Mouse (Mus musculus) liver, embryonic 15.5 days (tissue): ENCODE results near the gene Nprl3. TPM values are rescaled to one million over a fixed set of nuclear protein-coding genes. Genes with fewer than 3 reads are reported as not detected.
A peak's percentile ranks its signal among the peaks of the same experiment; 100 is the strongest.
"Not testable (repeated sequence)": the region's sequence is repeated elsewhere in the genome, so short reads cannot be mapped to it uniquely, and the experiment has no call there.

Experiments used
- ATAC-seq: fragments of 200-750 bp; cut with Nextera tagmentation; 2 replicates; pipeline ENCODE4 v1.8.0; 2017; ENCODE audit warnings: moderate number of reproducible peaks, mild to moderate bottlenecking, moderate library complexity; ENCODE audit not compliant: insufficient read depth
- H3K27ac ChIP-seq: fragments of 300-500 bp; sonication (generic); replicated peaks from 2 replicates; pipeline ENCODE4 v1.5.1; 2015; ENCODE audit warnings: mild to moderate bottlenecking, inconsistent platforms
- H3K27me3 ChIP-seq: fragments of 300-500 bp; sonication (generic); 2 replicates; pipeline ENCODE4 v1.6.1; 2015; ENCODE audit warnings: mild to moderate bottlenecking, inconsistent platforms
- H3K36me3 ChIP-seq: fragments of 300-500 bp; sonication (generic); replicated peaks from 2 replicates; pipeline ENCODE4 v1.6.1; 2015; ENCODE audit warnings: moderate library complexity, mild to moderate bottlenecking, inconsistent platforms
- H3K4me1 ChIP-seq: fragments of 300-500 bp; sonication (generic); replicated peaks from 2 replicates; pipeline ENCODE4 v1.6.1; 2015; ENCODE audit warnings: inconsistent platforms
- H3K4me2 ChIP-seq: fragments of 300-500 bp; sonication (generic); 2 replicates; pipeline ENCODE4 v1.6.1; 2015; ENCODE audit warnings: moderate library complexity, mild to moderate bottlenecking, inconsistent platforms
- H3K4me3 ChIP-seq: fragments of 300-500 bp; sonication (generic); replicated peaks from 2 replicates; pipeline ENCODE4 v1.5.1; 2015; ENCODE audit warnings: mild to moderate bottlenecking, inconsistent platforms
- H3K9ac ChIP-seq: fragments of 300-500 bp; sonication (generic); 2 replicates; pipeline ENCODE4 v1.6.1; 2015; ENCODE audit warnings: moderate library complexity, mild to moderate bottlenecking, inconsistent platforms
- H3K9me3 ChIP-seq: fragments of 300-500 bp; sonication (generic); replicated peaks from 2 replicates; pipeline ENCODE4 v1.6.1; 2016; ENCODE audit warnings: inconsistent platforms
- WGBS: fragments of 180-500 bp; shearing (Covaris S2); methylation state at CpG from one replicate; pipeline ENCODE4 v1.1.7; 2015; ENCODE audit warnings: mixed read lengths; ENCODE audit not compliant: insufficient replicate concordance; 5-methylcytosine and 5-hydroxymethylcytosine counted together
- polyA plus RNA-seq: library from polyadenylated mRNA; unstranded; fragments of >200 nt; fragmentation: Nextera tagmentation; extraction: Ambion mirVana; gene quantifications from 2 replicates; pipeline ENCODE4 v1.2.1, GENCODE M21; 2015

The Nprl3 gene
- polyA plus RNA-seq, 1 experiment from 2014 or later: 28.1 TPM

DNA sequence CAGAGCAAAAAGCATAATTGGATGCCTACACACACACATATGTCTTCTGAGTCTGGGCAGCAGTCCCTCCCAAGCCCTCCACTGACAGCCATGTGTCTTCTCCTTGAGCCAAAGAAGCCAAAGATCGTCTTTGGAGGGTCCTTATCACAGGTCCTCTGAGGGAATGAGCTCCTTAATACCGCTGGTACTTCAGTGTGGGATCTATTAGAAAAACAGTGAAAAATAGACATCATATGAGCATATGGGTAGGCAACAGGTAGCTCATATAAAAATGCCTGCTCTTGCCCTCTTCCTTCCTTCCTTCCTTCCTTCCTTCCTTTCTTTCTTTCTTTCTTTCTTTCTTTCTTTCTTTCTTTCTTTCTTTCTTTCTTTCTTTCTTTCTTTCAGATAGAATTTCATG, 17.1 kb upstream of the Nprl3 start:
- peak overlapping the region; percentile 51 for H3K4me3 ChIP-seq
- H3K4me2 ChIP-seq: peak overlapping the region; percentile 30
- H3K27me3 ChIP-seq, H3K9me3 ChIP-seq: not testable (repeated sequence)
- peaks cover 46% of the 10 kb centered on the region for H3K4me1 ChIP-seq
- peak overlapping the region; percentile 54 for H3K9ac ChIP-seq
- peak overlapping the region; percentile 92 for H3K27ac ChIP-seq
- 0 out of 2 replicates have a peak, but pooled peaks cover 11% of the 10 kb centered on the region for H3K36me3 ChIP-seq
- peak; percentile 19 for ATAC-seq
- WGBS: 12% methylated on average over 2 of the region's 2 CpGs

DNA sequence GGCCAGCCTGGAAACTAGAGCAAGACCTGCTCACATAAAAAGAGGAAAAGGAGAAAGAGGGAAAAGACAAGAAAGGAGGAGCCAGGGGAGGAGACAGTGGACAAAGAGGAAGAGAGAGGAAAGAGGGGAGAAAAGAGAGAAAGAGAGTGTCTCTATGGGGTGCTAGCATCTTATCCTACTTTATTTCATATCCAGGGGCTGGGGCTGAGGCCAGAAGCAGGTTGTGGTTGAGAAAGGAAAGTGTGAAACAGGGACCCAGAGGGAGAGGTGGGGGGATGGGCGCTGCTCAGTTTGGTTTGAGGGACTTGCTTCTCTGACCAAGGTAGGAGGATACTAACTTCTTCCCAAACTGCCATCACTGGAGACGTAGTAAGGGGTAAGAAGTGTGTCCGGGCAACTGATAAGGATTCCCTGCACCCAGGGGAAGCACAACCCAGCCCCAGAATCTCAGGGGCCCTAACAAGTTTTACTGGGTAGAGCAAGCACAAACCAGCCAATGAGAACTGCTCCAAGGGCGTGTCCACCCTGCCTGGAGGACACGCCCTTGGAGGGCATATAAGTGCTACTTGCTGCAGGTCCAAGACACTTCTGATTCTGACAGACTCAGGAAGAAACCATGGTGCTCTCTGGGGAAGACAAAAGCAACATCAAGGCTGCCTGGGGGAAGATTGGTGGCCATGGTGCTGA, 15.7 kb upstream of the Nprl3 start, which contains the start of gene Hba-a1:
Gene Hba-a1, plus strand, starts transcription at position 421 of the 687 bp plus-strand sequence.
- 22% methylated on average over 1 of the region's 5 CpGs for WGBS

DNA sequence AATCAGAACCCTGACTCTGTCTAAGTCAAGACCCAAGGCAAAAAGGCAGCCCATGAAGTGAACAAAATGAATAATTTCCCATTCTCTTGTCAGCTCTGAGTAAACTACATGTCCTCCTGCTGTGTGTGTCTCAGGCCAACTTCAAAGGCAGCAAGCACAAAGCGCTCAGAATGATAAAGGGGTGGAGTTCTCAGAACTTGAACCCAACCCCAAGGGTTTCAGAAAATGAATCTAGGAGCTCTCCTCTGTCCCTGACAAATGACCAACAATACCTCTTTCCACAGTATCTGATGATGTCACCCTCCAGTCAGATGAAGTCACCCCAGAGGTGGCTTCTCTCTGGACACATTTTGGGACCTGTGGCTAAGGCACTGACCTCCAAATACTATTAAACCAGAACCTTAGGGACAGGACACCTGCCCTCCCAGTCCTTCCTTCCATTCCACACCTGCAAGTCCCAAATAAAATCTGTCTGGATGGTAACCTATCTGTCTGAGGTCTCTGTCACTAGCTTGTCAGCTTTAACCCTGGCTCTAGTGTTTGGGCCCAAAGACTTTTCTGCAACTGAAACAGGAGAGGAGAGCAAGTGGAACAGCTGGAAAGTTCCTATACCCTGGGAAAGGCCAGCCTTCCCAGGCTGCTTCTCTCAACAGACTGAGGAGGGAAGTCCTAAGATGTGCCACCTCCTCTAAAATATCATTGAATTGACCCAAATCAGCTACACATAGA, 14.1 kb upstream of the Nprl3 start:
- Histone ChIP-seq H3K4me3 (peak overlapping the region; percentile 1; the same call in 1 of the 2 replicates), H3K9me3 (no peaks in the 10 kb centered on the region)

More for the DNA sequence above, 15.7 kb upstream of the Nprl3 start, which contains the start of gene Hba-a1:
- Histone ChIP-seq H3K9ac (peak within 1 kb of the TSS; percentile 72), H3K27me3 (peaks cover 14% of the 10 kb centered on the region), H3K4me1 (peaks cover 45% of the 10 kb centered on the region), H3K4me2 (peak within 1 kb of the TSS; percentile 68), H3K27ac (peak within 1 kb of the TSS; percentile 98), H3K4me3 (peak within 1 kb of the TSS; percentile 51)
- H3K9me3 ChIP-seq, H3K36me3 ChIP-seq: not testable (repeated sequence)
- peak; percentile 65 for ATAC-seq

DNA sequence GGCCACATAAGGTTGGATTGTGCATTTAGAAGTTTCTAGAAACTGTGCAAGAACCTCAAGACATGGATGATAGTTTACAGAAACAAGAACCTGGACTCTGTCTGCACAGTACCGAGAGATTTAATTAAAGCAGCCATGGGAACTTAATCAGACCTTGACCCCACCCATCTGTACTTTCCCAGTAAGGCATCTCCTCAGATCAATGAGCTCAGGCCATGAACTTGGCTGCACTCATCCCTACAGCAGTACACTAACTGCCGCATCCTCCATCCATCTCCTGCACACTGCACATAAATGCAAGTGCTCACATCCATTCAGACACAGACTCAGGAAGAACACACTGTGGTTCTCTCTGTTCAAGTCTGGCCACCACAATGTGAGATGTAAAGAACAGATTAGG, 13.1 kb upstream of the Nprl3 start:
- 41% methylated on average over 2 of the region's 2 CpGs for WGBS
- Histone ChIP-seq H3K36me3 (no peaks in the 10 kb centered on the region), H3K27ac (peak overlapping the region; percentile 98), H3K4me1 (peaks cover 60% of the 10 kb centered on the region), H3K4me3 (peak overlapping the region; percentile 1; the same call in 1 of the 2 replicates), H3K9me3 (no peaks in the 10 kb centered on the region), H3K9ac (peak overlapping the region; percentile 72; the same call in 1 of the 2 replicates), H3K27me3 (peaks cover 35% of the 10 kb centered on the region), H3K4me2 (peak overlapping the region; percentile 68)
- no peak for ATAC-seq

More for the DNA sequence above, 14.1 kb upstream of the Nprl3 start:
- Histone ChIP-seq H3K27ac (peak overlapping the region; percentile 98), H3K4me1 (peaks cover 51% of the 10 kb centered on the region), H3K4me2 (peak overlapping the region; percentile 68), H3K9ac (peak overlapping the region; percentile 72), H3K27me3 (peaks cover 31% of the 10 kb centered on the region), H3K36me3 (no peaks in the 10 kb centered on the region)
- ATAC-seq: no peak
- 20% methylated on average over 1 of the region's 1 CpGs for WGBS

DNA sequence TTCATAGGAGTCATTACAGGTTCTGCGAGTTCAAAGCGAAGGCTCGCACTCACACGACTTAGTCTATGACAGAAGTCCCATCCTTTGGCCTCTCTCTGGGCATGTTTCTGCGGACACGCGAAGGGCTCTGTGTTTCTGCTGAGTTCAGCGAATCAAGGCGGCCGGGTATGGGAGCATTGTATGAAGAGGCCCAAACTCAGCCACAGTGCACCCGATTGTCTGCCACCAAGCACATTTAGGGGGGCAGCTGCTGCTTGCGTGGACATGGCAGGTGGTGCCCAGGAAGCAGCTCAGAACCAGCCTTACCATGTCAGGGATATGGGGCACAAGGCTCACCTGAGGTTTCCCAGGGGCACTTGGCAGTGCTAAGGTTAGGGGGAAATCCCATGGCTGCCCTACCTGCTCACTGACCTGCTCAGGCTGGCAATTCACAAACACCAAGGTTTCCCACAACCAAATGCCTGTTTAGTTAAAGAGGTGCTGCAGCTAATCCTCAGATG, 11.0 kb upstream of the Nprl3 start:
- Histone ChIP-seq H3K36me3 (no peaks in the 10 kb centered on the region), H3K9ac (0 out of 2 replicates have a peak overlapping the region, but pooled peaks have one; percentile 25), H3K4me3 (no peak overlapping the region), H3K4me1 (peaks cover 65% of the 10 kb centered on the region), H3K27ac (0 out of 2 replicates have a peak overlapping the region, but pooled peaks have one; percentile 5), H3K4me2 (no peak overlapping the region), H3K9me3 (no peaks in the 10 kb centered on the region), H3K27me3 (peaks cover 35% of the 10 kb centered on the region)
- 77% methylated on average over 12 of the region's 12 CpGs for WGBS
- no peak for ATAC-seq

DNA sequence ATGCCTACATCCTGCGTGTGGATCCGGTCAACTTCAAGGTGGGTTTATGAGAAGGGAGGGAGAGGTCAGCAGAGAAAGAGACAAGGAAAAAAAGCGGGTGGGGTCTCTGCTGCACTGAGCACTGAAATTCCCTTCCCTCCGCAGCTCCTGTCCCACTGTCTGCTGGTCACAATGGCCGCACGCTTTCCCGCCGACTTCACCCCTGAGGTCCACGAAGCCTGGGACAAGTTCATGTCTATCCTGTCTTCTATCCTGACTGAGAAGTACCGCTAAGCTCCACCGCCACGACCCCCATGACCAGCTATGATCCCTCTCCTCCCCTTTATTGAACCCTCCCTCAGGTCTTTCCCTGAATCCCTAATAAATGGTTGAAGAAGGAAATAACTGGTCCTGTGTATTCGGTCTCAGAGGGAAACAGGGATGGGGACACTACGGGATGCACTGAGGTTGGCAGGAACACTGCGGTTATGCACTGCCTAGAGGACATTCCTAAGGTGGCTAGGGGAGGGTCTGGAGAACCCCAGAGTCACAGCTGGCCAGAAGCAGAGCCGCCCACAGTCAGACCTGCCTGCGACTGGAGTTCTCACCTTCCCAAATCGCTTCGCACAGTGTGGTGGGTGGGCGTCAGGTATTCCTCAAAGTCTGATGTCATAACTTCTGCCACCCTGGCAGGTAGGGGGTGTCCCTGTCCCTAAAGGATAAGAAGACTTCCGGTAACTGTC, 10.4 kb upstream of the Nprl3 start:
- Histone ChIP-seq H3K4me3 (no peak overlapping the region), H3K4me2 (no peak overlapping the region), H3K27ac (0 out of 2 replicates have a peak overlapping the region, but pooled peaks have one; percentile 5), H3K27me3 (peaks cover 35% of the 10 kb centered on the region), H3K4me1 (peaks cover 67% of the 10 kb centered on the region), H3K9me3 (no peaks in the 10 kb centered on the region), H3K36me3 (no peaks in the 10 kb centered on the region), H3K9ac (no peak overlapping the region)
- 62% methylated on average over 21 of the region's 21 CpGs for WGBS
- no peak for ATAC-seq

DNA sequence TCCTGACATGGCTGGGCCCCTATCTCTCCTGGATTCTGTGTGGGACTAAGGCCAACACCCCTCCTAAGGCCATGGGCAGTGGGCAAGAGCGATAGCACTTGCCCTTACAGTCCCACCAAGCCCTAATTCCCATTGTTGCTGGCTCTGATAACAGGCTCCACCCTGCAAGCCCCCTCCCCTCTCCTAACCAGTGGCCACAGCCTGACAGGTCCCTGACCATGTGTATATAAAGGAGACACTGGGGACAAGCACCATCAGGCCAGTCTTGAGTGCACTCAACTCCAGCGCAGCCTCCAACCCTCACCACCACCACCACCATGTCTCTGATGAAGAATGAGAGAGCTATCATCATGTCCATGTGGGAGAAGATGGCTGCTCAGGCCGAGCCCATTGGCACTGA, 8.8 kb upstream of the Nprl3 start, which contains the start of gene Hba-x:
Gene Hba-x, plus strand, starts transcription at position 54 of the 400 bp plus-strand sequence.
- peak within 1 kb of the TSS; percentile 49 for H3K27ac ChIP-seq
- H3K9ac ChIP-seq: no peak within 1 kb of the TSS
- H3K4me3 ChIP-seq: no peak within 1 kb of the TSS
- no peak for ATAC-seq
- no peaks in the 10 kb centered on the region for H3K36me3 ChIP-seq
- no peak within 1 kb of the TSS for H3K4me2 ChIP-seq
- 62% methylated on average over 3 of the region's 3 CpGs for WGBS
- H3K4me1 ChIP-seq: peaks cover 68% of the 10 kb centered on the region
- H3K27me3 ChIP-seq: peaks cover 35% of the 10 kb centered on the region
- no peaks in the 10 kb centered on the region for H3K9me3 ChIP-seq

DNA sequence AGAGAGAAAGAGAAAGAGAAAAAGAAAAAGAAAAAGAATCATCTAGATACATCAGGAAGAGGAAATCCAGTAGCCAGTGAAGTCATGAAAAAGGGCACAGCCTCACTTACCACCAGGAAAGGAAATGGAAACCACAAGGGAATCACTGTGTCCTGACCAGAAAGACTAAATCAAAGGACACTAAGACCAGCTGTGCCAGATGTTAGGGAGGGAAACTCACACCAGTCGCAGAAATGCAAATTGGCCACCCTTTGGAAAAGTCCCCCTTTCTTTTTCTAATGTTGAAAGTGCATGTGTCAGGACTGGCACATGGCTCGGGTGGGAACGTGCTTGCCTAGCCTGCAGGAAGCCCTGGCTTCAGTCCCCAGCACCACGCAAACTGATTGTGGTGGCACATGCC, 3.7 kb upstream of the Nprl3 start:
- peaks cover 67% of the 10 kb centered on the region for H3K4me1 ChIP-seq

DNA sequence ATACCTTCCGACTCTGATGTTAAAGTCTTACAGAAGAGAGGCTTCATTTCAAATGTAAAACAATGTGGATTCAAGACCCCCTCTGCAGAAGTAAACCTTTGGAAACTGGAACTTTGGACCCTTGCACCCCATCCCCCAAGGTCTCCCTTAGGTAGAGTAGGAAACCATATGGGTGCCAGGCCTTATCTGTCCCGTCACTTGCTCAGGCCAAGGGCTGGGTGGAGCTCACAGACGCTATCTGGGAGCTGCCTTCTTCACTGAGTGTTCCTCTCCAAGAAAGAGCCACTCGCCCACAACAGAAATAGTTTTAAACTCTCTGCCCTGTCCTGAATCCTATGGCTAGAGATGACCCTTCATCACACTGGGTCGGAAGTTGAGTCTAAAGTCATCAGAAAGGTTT, 1.4 kb upstream of the Nprl3 start:
- 18% methylated on average over 5 of the region's 5 CpGs for WGBS
- peak; percentile 88 for ATAC-seq
- H3K4me3 ChIP-seq: peak overlapping the region; percentile 68

More for the DNA sequence above, 3.7 kb upstream of the Nprl3 start:
- no peak for ATAC-seq
- no peaks in the 10 kb centered on the region for H3K9me3 ChIP-seq
- H3K4me2 ChIP-seq: no peak overlapping the region
- H3K4me3 ChIP-seq: no peak overlapping the region
- WGBS: 45% methylated on average over 4 of the region's 4 CpGs
- H3K27me3 ChIP-seq: peaks cover under 1% of the 10 kb centered on the region; the same call in 1 of the 2 replicates
- H3K9ac ChIP-seq: 0 out of 2 replicates have a peak overlapping the region, but pooled peaks have one; percentile 17
- no peaks in the 10 kb centered on the region for H3K36me3 ChIP-seq
- peak overlapping the region; percentile 76 for H3K27ac ChIP-seq

DNA sequence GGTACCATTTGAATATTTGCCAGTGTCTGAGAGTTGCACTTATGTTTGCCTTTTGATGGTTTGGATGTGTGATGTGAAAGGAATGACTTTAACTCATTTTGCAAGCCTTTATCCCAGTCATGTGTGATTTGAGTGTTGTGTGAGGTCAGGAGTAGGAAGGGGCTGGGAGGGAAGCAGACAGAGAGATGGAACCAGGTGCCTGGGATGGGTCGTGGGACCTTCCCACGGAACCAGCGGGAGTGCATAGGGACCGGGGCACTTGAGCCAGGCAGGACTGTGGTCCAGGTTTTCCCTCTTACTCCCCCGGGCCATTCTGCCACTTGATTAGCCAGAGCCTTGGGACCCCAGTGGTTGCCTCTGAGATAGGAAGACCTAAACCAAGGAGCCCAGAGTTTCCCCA, 457 bp upstream of the Nprl3 start:
- H3K9me3 ChIP-seq: no peaks in the 10 kb centered on the region
- H3K4me1 ChIP-seq: peaks cover 85% of the 10 kb centered on the region
- peak; percentile 12 for ATAC-seq
- H3K27ac ChIP-seq: peak overlapping the region; percentile 97
- peak overlapping the region; percentile 96 for H3K9ac ChIP-seq
- H3K27me3 ChIP-seq: no peaks in the 10 kb centered on the region
- H3K36me3 ChIP-seq: peaks cover 5% of the 10 kb centered on the region; the same call in 1 of the 2 replicates
- 18% methylated on average over 5 of the region's 5 CpGs for WGBS
- H3K4me2 ChIP-seq: peak overlapping the region; percentile 83
- peak overlapping the region; percentile 68 for H3K4me3 ChIP-seq

More for the DNA sequence above, 1.4 kb upstream of the Nprl3 start:
- Histone ChIP-seq H3K4me1 (peaks cover 79% of the 10 kb centered on the region), H3K36me3 (no peaks in the 10 kb centered on the region), H3K9me3 (no peaks in the 10 kb centered on the region), H3K9ac (peak overlapping the region; percentile 96), H3K27me3 (no peaks in the 10 kb centered on the region), H3K27ac (peak overlapping the region; percentile 97), H3K4me2 (peak overlapping the region; percentile 83)
